Mouse (Mus musculus) thymus, adult 2 months (tissue): ENCODE measurements around the gene Tcam1. TPM values are rescaled to one million over a fixed set of nuclear protein-coding genes. Genes with fewer than 3 reads are reported as not detected.

Source experiments
- DNase-seq: peaks from one replicate; pipeline ENCODE4 v3.0.0; 2021
- H3K27ac ChIP-seq: fragments of 200-500 bp; 2 replicates; pipeline ENCODE4 v1.5.1; 2012; ENCODE audit warnings: low read length, control low read depth; ENCODE audit not compliant: control insufficient read depth, insufficient read depth
- H3K27me3 ChIP-seq: fragments of 200-500 bp; 2 replicates; pipeline ENCODE4 v1.6.1; 2012; ENCODE audit warnings: mild to moderate bottlenecking, low read length, moderate library complexity, mixed read lengths; ENCODE audit not compliant: control insufficient read depth, insufficient read depth
- H3K36me3 ChIP-seq: fragments of 200-500 bp; 2 replicates; pipeline ENCODE4 v1.6.1; 2012; ENCODE audit warnings: mild to moderate bottlenecking, low read length, moderate library complexity; ENCODE audit not compliant: control insufficient read depth, insufficient read depth
- H3K4me1 ChIP-seq: fragments of 200-500 bp; replicated peaks from 2 replicates; pipeline ENCODE4 v1.6.1; 2012; ENCODE audit warnings: low read length; ENCODE audit not compliant: control insufficient read depth, insufficient read depth
- H3K4me3 ChIP-seq: fragments of 200-500 bp; 2 replicates; pipeline ENCODE4 v1.5.1; 2012; ENCODE audit warnings: mild to moderate bottlenecking, low read length, control low read depth, moderate library complexity; ENCODE audit not compliant: control insufficient read depth, insufficient read depth
- CTCF ChIP-seq: fragments of 200-500 bp; IDR thresholded peaks from 2 replicates; pipeline ENCODE4 v1.5.1; 2012; ENCODE audit warnings: mild to moderate bottlenecking, control low read depth, low read length, moderate library complexity, borderline replicate concordance; ENCODE audit not compliant: control insufficient read depth, poor library complexity, insufficient read depth; ENCODE audit errors: extremely low read depth
- POLR2A ChIP-seq: fragments of 200-500 bp; IDR thresholded peaks from 2 replicates; pipeline ENCODE4 v1.6.1; 2012; ENCODE audit warnings: mild to moderate bottlenecking, low read length, control low read depth, moderate library complexity; ENCODE audit not compliant: control insufficient read depth, poor library complexity, insufficient read depth; ENCODE audit errors: extremely low read depth
- whole genome bisulfite sequencing: fragments of 180-500 bp; shearing (Covaris S2); methylation state at CpG from one replicate; pipeline ENCODE4 v1.1.7; 2018; 5-methylcytosine and 5-hydroxymethylcytosine counted together
- polyA plus RNA-seq: library from polyadenylated mRNA; depleted of rRNA; stranded (reverse); fragments of >200 nt; gene quantifications from 2 replicates; pipeline ENCODE4 v1.2.3, GENCODE M21; 2012

Gene Tcam1
- polyA plus RNA-seq, 1 experiment = 0.47 TPM

- peaks cover 22% of the 10 kb centered on the region for H3K36me3 ChIP-seq
- no peaks in the 10 kb centered on the region for H3K27me3 ChIP-seq
- TF ChIP-seq CTCF (peak; percentile 69; the same call in 1 of the 2 replicates), POLR2A (peak; percentile 69)
- peak within 1 kb of the TSS; percentile 53 for H3K4me3 ChIP-seq
- H3K27ac ChIP-seq = no peak within 1 kb of the TSS
- WGBS = under 1% methylated on average over 42 of the region's 42 CpGs
- peaks cover 9% of the 10 kb centered on the region for H3K4me1 ChIP-seq
- DNase-seq = peak; percentile 99
These were observed 20.6 kb upstream of the Tcam1 start, which contains the start of the genes Ftsj3 and Psmc5 for GRCm38 (mm10) chr11:106255685-106256451. Gene Ftsj3 (minus strand): TSS chr11:106256079. Gene Psmc5 (plus strand): TSS chr11:106256154.

GRCm38 (mm10) chr11:106256775-106257174 is 19.7 kb upstream of the Tcam1 start:
- Histone ChIP-seq H3K4me3 (no peak overlapping the region), H3K36me3 (peaks cover 24% of the 10 kb centered on the region), H3K4me1 (peaks cover 9% of the 10 kb centered on the region), H3K27me3 (no peaks in the 10 kb centered on the region), H3K27ac (no peak overlapping the region)
- WGBS = 84% methylated on average over 5 of the region's 5 CpGs
- TF ChIP-seq CTCF = no peak
- no peak for DNase-seq

- Histone ChIP-seq H3K4me1 (peaks cover 2% of the 10 kb centered on the region; the same call in 1 of the 2 replicates), H3K27me3 (no peaks in the 10 kb centered on the region), H3K27ac (no peak overlapping the region), H3K36me3 (peaks cover 54% of the 10 kb centered on the region), H3K4me3 (no peak overlapping the region)
- no peak for TF ChIP-seq POLR2A
- TF ChIP-seq CTCF = no peak
- no peak for DNase-seq
- WGBS = 90% methylated on average over 14 of the region's 14 CpGs
These were observed 15.5 kb upstream of the Tcam1 start for GRCm38 (mm10) chr11:106260826-106261450.

- H3K36me3 ChIP-seq = peaks cover 74% of the 10 kb centered on the region
- DNase-seq = no peak
- H3K27ac ChIP-seq = no peak overlapping the region
- 90% methylated on average over 9 of the region's 9 CpGs for WGBS
- peaks cover 18% of the 10 kb centered on the region for H3K4me1 ChIP-seq
- H3K4me3 ChIP-seq = no peak overlapping the region
- TF ChIP-seq POLR2A (no peak), CTCF (no peak)
- no peaks in the 10 kb centered on the region for H3K27me3 ChIP-seq
These were observed 12.5 kb upstream of the Tcam1 start for GRCm38 (mm10) chr11:106263963-106264362.

- TF ChIP-seq POLR2A (no peak), CTCF (no peak)
- Histone ChIP-seq H3K27me3 (no peaks in the 10 kb centered on the region), H3K4me1 (peaks cover 21% of the 10 kb centered on the region), H3K36me3 (peaks cover 74% of the 10 kb centered on the region), H3K27ac (no peak overlapping the region), H3K4me3 (no peak overlapping the region)
- 98% methylated on average over 15 of the region's 15 CpGs for WGBS
- no peak for DNase-seq
These were observed 11.5 kb upstream of the Tcam1 start for GRCm38 (mm10) chr11:106264988-106265387.

- Histone ChIP-seq H3K36me3 (peaks cover 74% of the 10 kb centered on the region), H3K27ac (no peak overlapping the region), H3K27me3 (no peaks in the 10 kb centered on the region), H3K4me3 (no peak overlapping the region), H3K4me1 (peaks cover 27% of the 10 kb centered on the region)
- 31% methylated on average over 4 of the region's 4 CpGs for WGBS
- DNase-seq = no peak
- TF ChIP-seq POLR2A (no peak), CTCF (no peak)
These were observed 10.9 kb upstream of the Tcam1 start for GRCm38 (mm10) chr11:106265570-106265969.

- no peak for DNase-seq
- TF ChIP-seq POLR2A = no peak
- TF ChIP-seq CTCF = no peak
- Histone ChIP-seq H3K4me3 (no peak overlapping the region), H3K36me3 (peaks cover 65% of the 10 kb centered on the region), H3K27me3 (no peaks in the 10 kb centered on the region), H3K4me1 (peaks cover 33% of the 10 kb centered on the region), H3K27ac (no peak overlapping the region)
- WGBS = 94% methylated on average over 10 of the region's 10 CpGs
These were observed 10.0 kb upstream of the Tcam1 start for GRCm38 (mm10) chr11:106266431-106266830.
